Mouse (Mus musculus) MEL (cell line): ENCODE measurements around the gene Osbpl8. TPM values are rescaled to one million over a fixed set of nuclear protein-coding genes. Genes with fewer than 3 reads are reported as not detected.
A peak's percentile ranks its signal among the peaks of the same experiment; 100 is the strongest.

Source experiments
- DNase-seq: peaks from one replicate; pipeline ENCODE4 v3.0.0; 2011; ENCODE audit warnings: low read depth, low spot score
- H3K27ac ChIP-seq: 2 replicates; pipeline ENCODE4 v1.5.1; 2012; ENCODE audit warnings: low read depth, mild to moderate bottlenecking, control low read depth, low read length, moderate library complexity; ENCODE audit not compliant: control insufficient read depth
- H3K27me3 ChIP-seq, 2 experiments: fragments of 150-350 bp in 1 of 2; sonication (generic) in 1 of 2; 2 replicates each; pipeline ENCODE4 v1.6.1; 2012; ENCODE audit warnings: low read length in 2 of 2, mild to moderate bottlenecking in 2 of 2, improper control_type of control experiment in 1 of 2, moderate library complexity in 1 of 2; ENCODE audit not compliant: insufficient read depth in 2 of 2, control insufficient read depth in 1 of 2
- H3K36me3 ChIP-seq, 2 experiments: 2 replicates each; pipeline ENCODE4 v1.6.1; 2012 to 2014; ENCODE audit warnings: low read length in 2 of 2, improper control_type of control experiment in 1 of 2, inconsistent platforms in 1 of 2, mild to moderate bottlenecking in 1 of 2; ENCODE audit not compliant: insufficient read depth in 2 of 2, control insufficient read depth in 1 of 2
- H3K4me1 ChIP-seq, 2 experiments: fragments of 150-350 bp in 1 of 2; sonication (generic) in 1 of 2; 2 replicates each; pipeline ENCODE4 v1.6.1; 2012; ENCODE audit warnings: low read length in 2 of 2, improper control_type of control experiment in 1 of 2, mild to moderate bottlenecking in 1 of 2; ENCODE audit not compliant: insufficient read depth in 2 of 2, control insufficient read depth in 1 of 2
- H3K4me3 ChIP-seq, 2 experiments: fragments of 150-350 bp in 1 of 2; sonication (generic) in 1 of 2; 2 replicates each; pipeline ENCODE4 v1.5.1; 2012; ENCODE audit warnings: low read depth in 2 of 2, low read length in 2 of 2, mild to moderate bottlenecking in 2 of 2, moderate library complexity in 2 of 2, control low read depth in 1 of 2, improper control_type of control experiment in 1 of 2; ENCODE audit not compliant: control insufficient read depth in 1 of 2, insufficient read depth in 1 of 2
- H3K79me2 ChIP-seq: 2 replicates; pipeline ENCODE4 v1.6.1; 2012; ENCODE audit warnings: mild to moderate bottlenecking, low read length, moderate library complexity; ENCODE audit not compliant: control insufficient read depth, poor library complexity, insufficient read depth
- H3K9ac ChIP-seq: 2 replicates; pipeline ENCODE4 v1.6.1; 2012; ENCODE audit warnings: low read depth, mild to moderate bottlenecking, control low read depth, low read length, moderate library complexity; ENCODE audit not compliant: control insufficient read depth, poor library complexity, severe bottlenecking
- H3K9me3 ChIP-seq: fragments of 150-350 bp; sonication (generic); replicated peaks from 2 replicates; pipeline ENCODE4 v1.6.1; 2012; ENCODE audit warnings: mild to moderate bottlenecking, low read length, improper control_type of control experiment, moderate library complexity; ENCODE audit not compliant: insufficient read depth
- BHLHE40 ChIP-seq: IDR thresholded peaks from 2 replicates; pipeline ENCODE4 v1.6.1; 2012; ENCODE audit warnings: low read depth, mild to moderate bottlenecking, inconsistent platforms, low read length, improper control_type of control experiment, borderline replicate concordance
- CHD2 ChIP-seq: IDR thresholded peaks from 2 replicates; pipeline ENCODE4 v1.6.1; 2011; ENCODE audit warnings: low read length, improper control_type of control experiment
- E2F4 ChIP-seq: IDR thresholded peaks from 2 replicates; pipeline ENCODE4 v1.6.1; 2011; ENCODE audit warnings: low read depth, low read length, improper control_type of control experiment, borderline replicate concordance
- ETS1 ChIP-seq: IDR thresholded peaks from 2 replicates; pipeline ENCODE4 v1.6.1; 2012; ENCODE audit warnings: low read depth, mild to moderate bottlenecking, inconsistent platforms, low read length, improper control_type of control experiment, moderate library complexity
- GABPA ChIP-seq: IDR thresholded peaks from 2 replicates; pipeline ENCODE4 v1.6.1; 2012; ENCODE audit warnings: low read depth, mild to moderate bottlenecking, inconsistent platforms, low read length, improper control_type of control experiment, moderate library complexity
- GATA1 ChIP-seq: IDR thresholded peaks from 2 replicates; pipeline ENCODE4 v1.6.1; 2011; ENCODE audit warnings: low read depth, low read length, improper control_type of control experiment
- KAT2A ChIP-seq: conservative IDR thresholded peaks from 2 replicates; pipeline ENCODE4 v1.6.1; 2012; ENCODE audit warnings: low read depth, low read length, improper control_type of control experiment, inconsistent platforms
- MAFK ChIP-seq: IDR thresholded peaks from 2 replicates; pipeline ENCODE4 v1.6.1; 2011; ENCODE audit warnings: low read depth, mild to moderate bottlenecking, low read length, improper control_type of control experiment, borderline replicate concordance
- MAX ChIP-seq: IDR thresholded peaks from 2 replicates; pipeline ENCODE4 v1.6.1; 2011; ENCODE audit warnings: low read length, improper control_type of control experiment
- MXI1 ChIP-seq: IDR thresholded peaks from 2 replicates; pipeline ENCODE4 v1.6.1; 2011; ENCODE audit warnings: mild to moderate bottlenecking, low read depth, low read length, improper control_type of control experiment
- MYB ChIP-seq: IDR thresholded peaks from 2 replicates; pipeline ENCODE4 v1.6.1; 2011; ENCODE audit warnings: mild to moderate bottlenecking, low read depth, low read length, improper control_type of control experiment
- MYC ChIP-seq: IDR thresholded peaks from 2 replicates; pipeline ENCODE4 v1.6.1; 2011; ENCODE audit warnings: low read depth, mild to moderate bottlenecking, low read length, improper control_type of control experiment, moderate library complexity
- NELFE ChIP-seq: IDR thresholded peaks from 2 replicates; pipeline ENCODE4 v1.6.1; 2011; ENCODE audit warnings: low read depth, low read length, improper control_type of control experiment
- POLR2AphosphoS2 ChIP-seq: IDR thresholded peaks from 2 replicates; pipeline ENCODE4 v1.6.1; 2011; ENCODE audit warnings: low read length, improper control_type of control experiment
- RCOR1 ChIP-seq: IDR thresholded peaks from 2 replicates; pipeline ENCODE4 v1.6.1; 2012; ENCODE audit warnings: low read depth, mild to moderate bottlenecking, inconsistent platforms, low read length, improper control_type of control experiment
- SMC3 ChIP-seq: IDR thresholded peaks from 2 replicates; pipeline ENCODE4 v1.6.1; 2011; ENCODE audit warnings: low read depth, low read length, improper control_type of control experiment
- TBP ChIP-seq: IDR thresholded peaks from 2 replicates; pipeline ENCODE4 v1.8.0; 2011; ENCODE audit warnings: low read depth, low read length, improper control_type of control experiment
- TCF12 ChIP-seq: IDR thresholded peaks from 2 replicates; pipeline ENCODE4 v1.6.1; 2014; ENCODE audit warnings: low read depth, mild to moderate bottlenecking, inconsistent platforms, low read length, improper control_type of control experiment, moderate library complexity
- UBTF ChIP-seq: IDR thresholded peaks from 2 replicates; pipeline ENCODE4 v1.6.1; 2012; ENCODE audit warnings: low read depth, mild to moderate bottlenecking, inconsistent platforms, low read length, improper control_type of control experiment, moderate library complexity, borderline replicate concordance; ENCODE audit not compliant: insufficient read depth
- polyA plus RNA-seq, 2 experiments: library from polyadenylated mRNA; stranded (reverse) in 1 of 2; unstranded in 1 of 2; fragments of >175 nt in 1 of 2; fragments of >200 nt in 1 of 2; gene quantifications; 2 replicates each; pipeline versions ENCODE4 v1.2.1 to v1.2.4; 2012; ENCODE audit warnings: low replicate concordance in 2 of 2, low read depth in 1 of 2; ENCODE audit not compliant: insufficient read length in 2 of 2, insufficient read depth in 1 of 2, missing spikeins in 1 of 2
- total RNA-seq: library from RNA; depleted of rRNA; stranded (reverse); fragments of 300-350 nt; gene quantifications from 2 replicates; pipeline ENCODE4 v1.2.3, GENCODE M21; 2012

Osbpl8 gene
- total and polyA plus RNA-seq, 3 experiments: 26.2 to 44.8 (median 33.4) TPM

GRCm38 (mm10) chr10:111139170-111139569, 25.4 kb upstream of the Osbpl8 start:
- Histone ChIP-seq H3K4me1 (peaks cover 0 to 3% of the 10 kb centered on the region in 2 experiments; a peak in 1 of 4 replicates), H3K9me3 (no peaks in the 10 kb centered on the region), H3K36me3 (no peaks in the 10 kb centered on the region; a peak in 1 of 4 replicates), H3K9ac (no peak overlapping the region), H3K27me3 (no peaks in the 10 kb centered on the region), H3K79me2 (no peaks in the 10 kb centered on the region), H3K27ac (no peak overlapping the region), H3K4me3 (no peak overlapping the region)
- no peak for DNase-seq
- TF ChIP-seq E2F4 (no peak), NELFE (no peak), SMC3 (no peak), POLR2AphosphoS2 (no peak), MYC (no peak), CHD2 (no peak), MYB (no peak), GABPA (no peak), MAFK (no peak), MXI1 (no peak), KAT2A (no peak), GATA1 (no peak), BHLHE40 (no peak), RCOR1 (no peak), ETS1 (no peak), TBP (no peak), UBTF (no peak)

- no peak for DNase-seq
- no peaks in the 10 kb centered on the region; a peak in 1 of 4 replicates for H3K36me3 ChIP-seq
- H3K27ac ChIP-seq: no peak overlapping the region
- TF ChIP-seq CHD2 (no peak), RCOR1 (no peak), POLR2AphosphoS2 (no peak), TCF12 (no peak), ETS1 (0 out of 2 replicates have a peak, but pooled peaks have one; percentile 7), MAX (no peak), UBTF (no peak)
- peaks cover 0 to 3% of the 10 kb centered on the region in 2 experiments; a peak in 1 of 4 replicates for H3K4me1 ChIP-seq
- no peaks in the 10 kb centered on the region for H3K9me3 ChIP-seq
- no peaks in the 10 kb centered on the region for H3K27me3 ChIP-seq
- no peaks in the 10 kb centered on the region for H3K79me2 ChIP-seq
- H3K4me3 ChIP-seq: no peak overlapping the region
- no peak overlapping the region for H3K9ac ChIP-seq
These were observed 24.7 kb upstream of the Osbpl8 start for GRCm38 (mm10) chr10:111139881-111140280.
